Mouse (Mus musculus): ENCODE measurements around the gene Cacna1b. TPM values are rescaled to one million over a fixed set of nuclear protein-coding genes. Genes with fewer than 3 reads are reported as not detected.

Gene Cacna1b
- polyA plus RNA-seq, 1 experiment from 2014 or later: 0.23 TPM

- H3K4me1 ChIP-seq (replicated peaks; ENCODE audit: control insufficient read depth, insufficient read depth, low read length): no peaks in the 10 kb centered on the region
- no peaks in the 10 kb centered on the region for H3K9me3 ChIP-seq (ENCODE audit: control insufficient read depth, low read length)
- H3K36me3 ChIP-seq (ENCODE audit: control insufficient read depth, insufficient read depth, low read length): no peaks in the 10 kb centered on the region
- 68% methylated on average over 7 of the region's 7 CpGs for WGBS
- no peak overlapping the region for H3K9ac ChIP-seq (ENCODE audit: low read depth, low read length)
- H3K4me2 ChIP-seq: no peak overlapping the region
- no peak overlapping the region for H3K4me3 ChIP-seq (ENCODE audit: low read depth, low read length)
- no peak for DNase-seq (ENCODE audit: low spot score)
- H3K27ac ChIP-seq (ENCODE audit: low read depth, low read length): no peak overlapping the region
- no peaks in the 10 kb centered on the region; the same call in 1 of the 2 replicates for H3K27me3 ChIP-seq (replicated peaks; ENCODE audit: control insufficient read depth, insufficient read depth, low read length)
- no peak for ATAC-seq (replicated peaks; ENCODE audit: low FRiP score)
Observed at GRCm38 (mm10) chr2:24562547-24563290, 200.2 kb downstream of the Cacna1b start.

GRCm38 (mm10) chr2:24561946-24562345, 201.0 kb downstream of the Cacna1b start:
- no peaks in the 10 kb centered on the region; the same call in 1 of the 2 replicates for H3K27me3 ChIP-seq (replicated peaks; ENCODE audit: control insufficient read depth, insufficient read depth, low read length)
- 68% methylated on average over 6 of the region's 6 CpGs for WGBS
- no peak for DNase-seq (ENCODE audit: low spot score)
- H3K27ac ChIP-seq (ENCODE audit: low read depth, low read length): no peak overlapping the region
- H3K4me2 ChIP-seq: no peak overlapping the region
- ATAC-seq (replicated peaks; ENCODE audit: low FRiP score): no peak
- H3K4me3 ChIP-seq (ENCODE audit: low read depth, low read length): no peak overlapping the region
- H3K9me3 ChIP-seq (ENCODE audit: control insufficient read depth, low read length): no peaks in the 10 kb centered on the region
- no peaks in the 10 kb centered on the region for H3K4me1 ChIP-seq (replicated peaks; ENCODE audit: control insufficient read depth, insufficient read depth, low read length)
- H3K36me3 ChIP-seq (ENCODE audit: control insufficient read depth, insufficient read depth, low read length): no peaks in the 10 kb centered on the region
- no peak overlapping the region for H3K9ac ChIP-seq (ENCODE audit: low read depth, low read length)

GRCm38 (mm10) chr2:24560201-24560600, 202.8 kb downstream of the Cacna1b start:
- Histone ChIP-seq H3K27ac (ENCODE audit: low read depth, low read length) (no peak overlapping the region), H3K9ac (ENCODE audit: low read depth, low read length) (no peak overlapping the region), H3K4me3 (ENCODE audit: low read depth, low read length) (no peak overlapping the region), H3K36me3 (ENCODE audit: control insufficient read depth, insufficient read depth, low read length) (no peaks in the 10 kb centered on the region), H3K27me3 (replicated peaks; ENCODE audit: control insufficient read depth, insufficient read depth, low read length) (no peaks in the 10 kb centered on the region; the same call in 1 of the 2 replicates), H3K4me2 (no peak overlapping the region), H3K4me1 (replicated peaks; ENCODE audit: control insufficient read depth, insufficient read depth, low read length) (no peaks in the 10 kb centered on the region), H3K9me3 (ENCODE audit: control insufficient read depth, low read length) (no peaks in the 10 kb centered on the region)
- no peak for DNase-seq (ENCODE audit: low spot score)
- WGBS: 73% methylated on average over 5 of the region's 5 CpGs
- ATAC-seq (replicated peaks; ENCODE audit: low FRiP score): no peak

GRCm38 (mm10) chr2:24556347-24556746, 206.6 kb downstream of the Cacna1b start:
- no peak overlapping the region for H3K4me3 ChIP-seq (ENCODE audit: low read depth, low read length)
- no peaks in the 10 kb centered on the region for H3K9me3 ChIP-seq (ENCODE audit: control insufficient read depth, low read length)
- no peak overlapping the region for H3K9ac ChIP-seq (ENCODE audit: low read depth, low read length)
- ATAC-seq (replicated peaks; ENCODE audit: low FRiP score) (no peak), DNase-seq (ENCODE audit: low spot score) (no peak)
- 81% methylated on average over 6 of the region's 6 CpGs for WGBS
- no peaks in the 10 kb centered on the region for H3K4me1 ChIP-seq (replicated peaks; ENCODE audit: control insufficient read depth, insufficient read depth, low read length)
- H3K4me2 ChIP-seq: no peak overlapping the region
- no peaks in the 10 kb centered on the region for H3K36me3 ChIP-seq (ENCODE audit: control insufficient read depth, insufficient read depth, low read length)
- no peaks in the 10 kb centered on the region for H3K27me3 ChIP-seq (replicated peaks; ENCODE audit: control insufficient read depth, insufficient read depth, low read length)
- no peak overlapping the region for H3K27ac ChIP-seq (ENCODE audit: low read depth, low read length)

GRCm38 (mm10) chr2:24553962-24554361, 209.0 kb downstream of the Cacna1b start:
- DNase-seq (ENCODE audit: low spot score) (no peak), ATAC-seq (replicated peaks; ENCODE audit: low FRiP score) (no peak)
- WGBS: 22% methylated on average over 7 of the region's 7 CpGs
- Histone ChIP-seq H3K36me3 (ENCODE audit: control insufficient read depth, insufficient read depth, low read length) (no peaks in the 10 kb centered on the region), H3K9ac (ENCODE audit: low read depth, low read length) (no peak overlapping the region), H3K27me3 (replicated peaks; ENCODE audit: control insufficient read depth, insufficient read depth, low read length) (no peaks in the 10 kb centered on the region), H3K9me3 (ENCODE audit: control insufficient read depth, low read length) (no peaks in the 10 kb centered on the region), H3K4me2 (no peak overlapping the region), H3K4me3 (ENCODE audit: low read depth, low read length) (no peak overlapping the region), H3K4me1 (replicated peaks; ENCODE audit: control insufficient read depth, insufficient read depth, low read length) (no peaks in the 10 kb centered on the region), H3K27ac (ENCODE audit: low read depth, low read length) (no peak overlapping the region)

Other genes with a start within 250 kb of the Cacna1b start
- gene Ehmt1, start 156.5 kb upstream of the Cacna1b start, polyA plus RNA-seq (2014; fragmentation: Nextera tagmentation; extraction: Ambion mirVana): 51.3 and 54.7 TPM in 2 replicates
- 29.8 and 35.2 TPM in 2 replicates for gene Arrdc1, start 172.1 kb upstream of the Cacna1b start, polyA plus RNA-seq (2014; fragmentation: Nextera tagmentation; extraction: Ambion mirVana)
- gene Zmynd19, start 186.6 kb upstream of the Cacna1b start, polyA plus RNA-seq (2014; fragmentation: Nextera tagmentation; extraction: Ambion mirVana): 46.0 and 47.3 TPM in 2 replicates
- 22.9 and 25.2 TPM in 2 replicates for gene Dph7, start 199.2 kb upstream of the Cacna1b start, polyA plus RNA-seq (2014; fragmentation: Nextera tagmentation; extraction: Ambion mirVana)
- gene Mrpl41, start 211.9 kb upstream of the Cacna1b start, polyA plus RNA-seq (2014; fragmentation: Nextera tagmentation; extraction: Ambion mirVana): 149 and 158 TPM in 2 replicates
- 24.7 TPM in 2 replicates for gene Pnpla7, start 212.9 kb upstream of the Cacna1b start, polyA plus RNA-seq (2014; fragmentation: Nextera tagmentation; extraction: Ambion mirVana)

Data from liver, embryonic 11.5 days (tissue).